ENCODE assay signal across 24 mouse cellular contexts in genomic region chr7:80257706-80258105, GRCm38 (mm10). TPM values are rescaled to one million over a fixed set of nuclear protein-coding genes. Genes with fewer than 3 reads are reported as not detected.
"Had no signal": no experiment of that assay in that cellular context is flagged by ENCODE, and none has a peak within 500 bp of the region (broad histone marks: within the 10 kb centered on the region; RNA-seq: fewer than 3 reads in every experiment).

No protein-coding gene starts in this region.

- H3K36me3 ChIP-seq: heart, embryonic 13.5 days; heart, embryonic 15.5 days; hindbrain, embryonic 10.5 days; hindbrain, embryonic 12.5 days; intestine, embryonic 15.5 days; limb, embryonic 10.5 days; limb, embryonic 12.5 days; liver, embryonic 13.5 days; liver, embryonic 15.5 days had no signal

- H3K27ac ChIP-seq: heart, adult 2 months; heart, embryonic 13.5 days; heart, embryonic 15.5 days; hindbrain, embryonic 10.5 days; hindbrain, embryonic 12.5 days; hindbrain, embryonic 14.5 days; intestine, embryonic 15.5 days; layer of hippocampus, adult 2 months; left cerebral cortex, adult 2 months; limb, embryonic 10.5 days; limb, embryonic 12.5 days; liver, embryonic 13.5 days; liver, embryonic 15.5 days had no signal

- H3K4me3 ChIP-seq: heart, adult 2 months; heart, embryonic 13.5 days; heart, embryonic 15.5 days; hindbrain, embryonic 10.5 days; hindbrain, embryonic 12.5 days; intestine, embryonic 15.5 days; layer of hippocampus, adult 2 months; left cerebral cortex, adult 2 months; limb, embryonic 10.5 days; limb, embryonic 12.5 days; liver, embryonic 13.5 days; liver, embryonic 15.5 days had no signal

- DNase-seq: gastrocnemius, postnatal 14 days; gastrocnemius, postnatal 36 days; heart, adult 11 months; heart, adult 2 months; heart, postnatal 4 days; kidney, adult 18-20 months; kidney, adult 8-10 months; kidney, postnatal 10 days; kidney, postnatal 25 days; kidney, postnatal 4 days; liver; liver, embryonic 13.5 days had no signal

- H3K9me3 ChIP-seq: heart, embryonic 13.5 days; heart, embryonic 15.5 days; hindbrain, embryonic 10.5 days; hindbrain, embryonic 12.5 days; intestine, embryonic 15.5 days; limb, embryonic 10.5 days; limb, embryonic 12.5 days; liver, embryonic 15.5 days had no signal

- H3K9ac ChIP-seq: heart, embryonic 13.5 days; heart, embryonic 15.5 days; hindbrain, embryonic 12.5 days; hindbrain, embryonic 14.5 days; intestine, embryonic 15.5 days; limb, embryonic 12.5 days; liver, embryonic 13.5 days; liver, embryonic 15.5 days had no signal

- H3K27me3 ChIP-seq: intestine, embryonic 15.5 days had no signal

RNA-seq across cellular contexts. Expression of gene Ttll13, which starts 11.5 kb away (rescaled TPM):
- polyA plus RNA-seq: inflammation-experienced regulatory T-cells, adult 6 months had no signal
